18 mouse cellular contexts compared by ENCODE assay signal in the genomic region with DNA sequence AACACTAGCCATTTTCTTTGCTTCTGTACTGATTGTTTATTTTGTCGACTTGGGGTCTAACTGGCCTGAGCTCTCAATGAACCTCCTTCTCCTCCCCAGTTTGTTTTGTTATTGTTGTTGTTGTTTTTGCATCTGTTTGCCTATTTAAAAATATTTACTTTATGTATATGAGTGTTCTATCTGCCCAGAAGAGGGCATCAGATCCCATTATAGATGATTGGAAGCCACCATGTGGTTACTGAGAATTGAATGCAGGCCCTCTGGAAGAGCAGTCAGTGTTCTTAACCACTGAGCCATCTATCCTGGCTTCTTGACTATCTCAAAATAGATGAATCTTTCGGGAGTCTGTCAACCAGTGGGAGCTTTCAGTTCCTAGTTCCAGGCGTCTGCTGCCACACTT.
"Had no signal": no experiment of that assay in that cellular context is flagged by ENCODE, and none has a peak within 500 bp of the region (broad histone marks: within the 10 kb centered on the region; RNA-seq: fewer than 3 reads in every experiment).

No protein-coding gene starts in this region.

- H3K4me2 ChIP-seq: limb, embryonic 12.5 days; limb, embryonic 15.5 days; liver, embryonic 12.5 days; liver, embryonic 15.5 days; midbrain, embryonic 13.5 days; neural tube, embryonic 13.5 days had no signal

- H3K9ac ChIP-seq: limb, embryonic 12.5 days; limb, embryonic 15.5 days; liver, embryonic 12.5 days; liver, embryonic 15.5 days; midbrain, embryonic 13.5 days; neural tube, embryonic 13.5 days had no signal

- H3K36me3 ChIP-seq: limb, embryonic 12.5 days; limb, embryonic 15.5 days; liver, embryonic 12.5 days; liver, embryonic 15.5 days; midbrain, embryonic 13.5 days; neural tube, embryonic 13.5 days had no signal

- DNase-seq: kidney, adult 18-20 months; kidney, adult 9 months; kidney, postnatal 25 days; left cerebral cortex, postnatal 4 days; lung, adult 2 months; lung, postnatal 14 days; lung, postnatal 4 days; thymus, adult 2 months; thymus, postnatal 14 days; thymus, postnatal 4 days had no signal

- ATAC-seq: liver, embryonic 12.5 days; midbrain, embryonic 13.5 days; midbrain, embryonic 16.5 days had no signal

- H3K9me3 ChIP-seq: limb, embryonic 12.5 days; limb, embryonic 15.5 days; liver, embryonic 12.5 days; liver, embryonic 15.5 days; midbrain, embryonic 13.5 days; neural tube, embryonic 13.5 days had no signal

- H3K27ac ChIP-seq: liver, embryonic 12.5 days; liver, embryonic 15.5 days; midbrain, embryonic 13.5 days; neural tube, embryonic 13.5 days had no signal

- H3K4me3 ChIP-seq: limb, embryonic 12.5 days; limb, embryonic 15.5 days; liver, embryonic 12.5 days; liver, embryonic 15.5 days; midbrain, embryonic 13.5 days; myocyte; neural tube, embryonic 13.5 days had no signal
